Mouse (Mus musculus) midbrain, postnatal 0 days (tissue): ENCODE measurements around the gene Strip2. TPM values are rescaled to one million over a fixed set of nuclear protein-coding genes. Genes with fewer than 3 reads are reported as not detected.

Experiments used
- ATAC-seq: fragments of 200-750 bp; cut with Nextera tagmentation; 2 replicates; pipeline ENCODE4 v1.8.0; 2017; ENCODE audit warnings: moderate number of reproducible peaks, mild to moderate bottlenecking, moderate TSS enrichment, moderate library complexity; ENCODE audit not compliant: low FRiP score
- DNase-seq: peaks from one replicate; pipeline ENCODE4 v3.0.0-alpha.2; 2015; ENCODE audit warnings: low spot score
- H3K27ac ChIP-seq: fragments of 300-500 bp; sonication (generic); 2 replicates; pipeline ENCODE4 v1.5.1; 2014; ENCODE audit warnings: low read depth, mild to moderate bottlenecking, low read length, mixed read lengths
- H3K27me3 ChIP-seq: fragments of 300-500 bp; sonication (generic); 2 replicates; pipeline ENCODE4 v1.6.1; 2014; ENCODE audit warnings: low read length, control low read depth, mixed read lengths; ENCODE audit not compliant: insufficient read depth
- H3K36me3 ChIP-seq: fragments of 300-500 bp; sonication (generic); 2 replicates; pipeline ENCODE4 v1.6.1; 2014; ENCODE audit warnings: low read length, control low read depth, mixed read lengths; ENCODE audit not compliant: insufficient read depth
- H3K4me1 ChIP-seq: fragments of 300-500 bp; sonication (generic); 2 replicates; pipeline ENCODE4 v1.6.1; 2014; ENCODE audit warnings: mild to moderate bottlenecking, control low read depth, antibody characterized with exemption, low read length, mixed read lengths; ENCODE audit not compliant: insufficient read depth
- H3K4me2 ChIP-seq: fragments of 300-500 bp; sonication (generic); 2 replicates; pipeline ENCODE4 v1.6.1; 2014; ENCODE audit warnings: low read depth, mild to moderate bottlenecking, low read length, mixed read lengths; ENCODE audit not compliant: poor library complexity, severe bottlenecking
- H3K4me3 ChIP-seq: fragments of 300-500 bp; sonication (generic); 2 replicates; pipeline ENCODE4 v1.5.1; 2014; ENCODE audit warnings: low read depth, mild to moderate bottlenecking, low read length, moderate library complexity
- H3K9ac ChIP-seq: fragments of 300-500 bp; sonication (generic); replicated peaks from 2 replicates; pipeline ENCODE4 v1.6.1; 2014; ENCODE audit warnings: mild to moderate bottlenecking, low read length, moderate library complexity, mixed read lengths; ENCODE audit not compliant: poor library complexity, severe bottlenecking
- H3K9me3 ChIP-seq: fragments of 300-500 bp; sonication (generic); 2 replicates; pipeline ENCODE4 v1.6.1; 2016; ENCODE audit warnings: low read length, control low read depth
- CTCF ChIP-seq: IDR thresholded peaks from 2 replicates; pipeline ENCODE4 v1.5.1; 2016; ENCODE audit warnings: antibody characterized with exemption, mild to moderate bottlenecking
- WGBS: fragments of 180-500 bp; shearing (Covaris S2); extraction: QIAGEN DNeasy Blood & Tissue Kit; methylation state at CpG from one replicate; pipeline ENCODE4 v1.1.7; 2014; 5-methylcytosine and 5-hydroxymethylcytosine counted together
- polyA plus RNA-seq: library from polyadenylated mRNA; unstranded; fragments of >200 nt; fragmentation: Nextera tagmentation; extraction: Ambion mirVana; gene quantifications from 2 replicates; pipeline ENCODE4 v1.2.1, GENCODE M21; 2015
- total RNA-seq: library from RNA; depleted of rRNA; stranded (reverse); fragments of >200 nt; gene quantifications from 2 replicates; pipeline ENCODE4 v1.2.3, GENCODE M21; 2014

The Strip2 gene
- total and polyA plus RNA-seq, 2 experiments from 2014 or later = 5.2 to 13.3 TPM

GRCm38 (mm10) chr6:29985986-29986385 is 69.2 kb downstream of the Strip2 start:
- no peak for DNase-seq
- Histone ChIP-seq H3K9me3 (no peaks in the 10 kb centered on the region), H3K4me2 (peak overlapping the region; percentile 94), H3K9ac (no peak overlapping the region), H3K4me3 (peak overlapping the region; percentile 46; the same call in 1 of the 2 replicates), H3K36me3 (no peaks in the 10 kb centered on the region), H3K4me1 (no peaks in the 10 kb centered on the region), H3K27ac (no peak overlapping the region), H3K27me3 (no peaks in the 10 kb centered on the region)
- 53% methylated on average over 6 of the region's 6 CpGs for WGBS
- no peak for TF ChIP-seq CTCF
- ATAC-seq = no peak

- no peak for TF ChIP-seq CTCF
- no peak overlapping the region for H3K27ac ChIP-seq
- 63% methylated on average over 3 of the region's 3 CpGs for WGBS
- H3K36me3 ChIP-seq = no peaks in the 10 kb centered on the region
- no peaks in the 10 kb centered on the region for H3K9me3 ChIP-seq
- H3K9ac ChIP-seq = no peak overlapping the region
- H3K4me2 ChIP-seq = no peak overlapping the region
- no peak overlapping the region for H3K4me3 ChIP-seq
- ATAC-seq (no peak), DNase-seq (no peak)
- no peaks in the 10 kb centered on the region for H3K27me3 ChIP-seq
- H3K4me1 ChIP-seq = no peaks in the 10 kb centered on the region
Measured at GRCm38 (mm10) chr6:29987246-29987645, 70.4 kb downstream of the Strip2 start.

- no peak overlapping the region for H3K4me2 ChIP-seq
- no peaks in the 10 kb centered on the region for H3K27me3 ChIP-seq
- H3K9me3 ChIP-seq = no peaks in the 10 kb centered on the region
- H3K36me3 ChIP-seq = no peaks in the 10 kb centered on the region
- no peak for TF ChIP-seq CTCF
- no peaks in the 10 kb centered on the region for H3K4me1 ChIP-seq
- 84% methylated on average over 9 of the region's 9 CpGs for WGBS
- H3K27ac ChIP-seq = no peak overlapping the region
- no peak for DNase-seq
- no peak overlapping the region for H3K4me3 ChIP-seq
- ATAC-seq = no peak
- no peak overlapping the region for H3K9ac ChIP-seq
Measured at GRCm38 (mm10) chr6:29998140-29998539, 81.3 kb downstream of the Strip2 start.

DNA sequence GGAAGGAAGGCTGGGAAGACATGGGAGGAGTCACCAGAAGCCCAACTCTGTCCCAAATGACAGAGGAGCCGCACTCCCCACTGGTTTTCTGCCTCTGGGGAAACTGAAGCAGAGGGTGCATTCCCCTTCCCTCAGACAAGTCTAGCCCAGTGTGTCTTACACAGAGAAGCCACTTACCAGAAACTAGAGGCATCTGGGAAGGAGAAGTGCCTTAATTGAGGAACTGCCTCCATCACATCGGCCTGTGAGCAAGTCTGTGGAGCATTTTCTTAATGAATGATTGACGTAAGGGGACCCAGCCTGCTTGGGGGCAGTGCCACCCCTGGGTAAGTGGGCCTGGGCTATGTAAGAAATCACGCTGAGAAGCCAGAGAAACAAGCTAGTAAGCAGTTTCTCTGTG is 82.0 kb downstream of the Strip2 start:
- Histone ChIP-seq H3K9ac (no peak overlapping the region), H3K27me3 (no peaks in the 10 kb centered on the region), H3K4me2 (no peak overlapping the region), H3K9me3 (no peaks in the 10 kb centered on the region), H3K36me3 (no peaks in the 10 kb centered on the region), H3K4me1 (no peaks in the 10 kb centered on the region), H3K27ac (no peak overlapping the region), H3K4me3 (no peak overlapping the region)
- 74% methylated on average over 4 of the region's 4 CpGs for WGBS
- no peak for ATAC-seq
- no peak for DNase-seq
- no peak for TF ChIP-seq CTCF

- no peak for TF ChIP-seq CTCF
- WGBS = 66% methylated on average over 9 of the region's 9 CpGs
Measured at GRCm38 (mm10) chr6:30002628-30003027, 85.8 kb downstream of the Strip2 start.

GRCm38 (mm10) chr6:30005851-30006250 is 89.0 kb downstream of the Strip2 start:
- no peak for TF ChIP-seq CTCF
- Histone ChIP-seq H3K27ac (no peak overlapping the region), H3K9me3 (no peaks in the 10 kb centered on the region), H3K4me3 (no peak overlapping the region), H3K4me2 (no peak overlapping the region), H3K4me1 (no peaks in the 10 kb centered on the region), H3K27me3 (no peaks in the 10 kb centered on the region), H3K36me3 (no peaks in the 10 kb centered on the region), H3K9ac (no peak overlapping the region)
- no peak for ATAC-seq
- no peak for DNase-seq
- WGBS = 100% methylated on average over 1 of the region's 1 CpGs

More at GRCm38 (mm10) chr6:30002628-30003027, 85.8 kb downstream of the Strip2 start:
- Histone ChIP-seq H3K4me3 (no peak overlapping the region), H3K9ac (no peak overlapping the region), H3K4me2 (no peak overlapping the region), H3K27ac (no peak overlapping the region), H3K4me1 (no peaks in the 10 kb centered on the region), H3K27me3 (no peaks in the 10 kb centered on the region), H3K9me3 (no peaks in the 10 kb centered on the region), H3K36me3 (no peaks in the 10 kb centered on the region)
- DNase-seq (no peak), ATAC-seq (no peak)
